Mouse (Mus musculus) embryonic facial prominence, embryonic 15.5 days (tissue): ENCODE data around the gene Nrxn2. TPM values are rescaled to one million over a fixed set of nuclear protein-coding genes. Genes with fewer than 3 reads are reported as not detected.
A peak's percentile ranks its signal among the peaks of the same experiment; 100 is the strongest.

ENCODE experiments used
- ATAC-seq: fragments of 200-750 bp; cut with Nextera tagmentation; 2 replicates; pipeline ENCODE4 v1.8.0; 2017; ENCODE audit warnings: low read depth, moderate TSS enrichment; ENCODE audit not compliant: insufficient number of reproducible peaks, low FRiP score, low TSS enrichment
- H3K27ac ChIP-seq: fragments of 300-500 bp; sonication (generic); replicated peaks from 2 replicates; pipeline ENCODE4 v1.5.1; 2015; ENCODE audit warnings: mild to moderate bottlenecking, inconsistent platforms
- H3K27me3 ChIP-seq: fragments of 300-500 bp; sonication (generic); 2 replicates; pipeline ENCODE4 v1.6.1; 2015; ENCODE audit warnings: inconsistent platforms
- H3K36me3 ChIP-seq: fragments of 300-500 bp; sonication (generic); 2 replicates; pipeline ENCODE4 v1.6.1; 2015; ENCODE audit warnings: mild to moderate bottlenecking, inconsistent platforms
- H3K4me1 ChIP-seq: fragments of 300-500 bp; sonication (generic); 2 replicates; pipeline ENCODE4 v1.6.1; 2015; ENCODE audit warnings: inconsistent platforms
- H3K4me2 ChIP-seq: fragments of 300-500 bp; sonication (generic); replicated peaks from 2 replicates; pipeline ENCODE4 v1.6.1; 2015; ENCODE audit warnings: mild to moderate bottlenecking, inconsistent platforms
- H3K4me3 ChIP-seq: fragments of 300-500 bp; sonication (generic); replicated peaks from 2 replicates; pipeline ENCODE4 v1.5.1; 2015; ENCODE audit warnings: mild to moderate bottlenecking, inconsistent platforms
- H3K9ac ChIP-seq: fragments of 300-500 bp; sonication (generic); 2 replicates; pipeline ENCODE4 v1.6.1; 2015; ENCODE audit warnings: inconsistent platforms
- H3K9me3 ChIP-seq: fragments of 300-500 bp; sonication (generic); replicated peaks from 2 replicates; pipeline ENCODE4 v1.6.1; 2016; ENCODE audit warnings: inconsistent platforms
- WGBS: fragments of 180-500 bp; shearing (Covaris S2); methylation state at CpG from one replicate; pipeline ENCODE4 v1.1.7; 2015; 5-methylcytosine and 5-hydroxymethylcytosine counted together
- polyA plus RNA-seq: library from polyadenylated mRNA; unstranded; fragments of >200 nt; fragmentation: Nextera tagmentation; extraction: Ambion mirVana; gene quantifications from 2 replicates; pipeline ENCODE4 v1.2.1, GENCODE M21; 2015

The Nrxn2 gene
- polyA plus RNA-seq, 1 experiment from 2014 or later: 1.8 TPM

GRCm38 (mm10) chr19:6478566-6478965, 60.0 kb downstream of the Nrxn2 start:
- no peak overlapping the region for H3K27ac ChIP-seq
- no peaks in the 10 kb centered on the region for H3K9me3 ChIP-seq
- no peaks in the 10 kb centered on the region for H3K36me3 ChIP-seq
- H3K4me1 ChIP-seq: 0 out of 2 replicates have a peak, but pooled peaks cover 2% of the 10 kb centered on the region
- H3K4me3 ChIP-seq: no peak overlapping the region
- WGBS: 83% methylated on average over 2 of the region's 2 CpGs
- no peak for ATAC-seq
- H3K27me3 ChIP-seq: no peaks in the 10 kb centered on the region; the same call in 1 of the 2 replicates
- H3K9ac ChIP-seq: no peak overlapping the region
- H3K4me2 ChIP-seq: no peak overlapping the region

- 75% methylated on average over 6 of the region's 6 CpGs for WGBS
- H3K4me3 ChIP-seq: no peak overlapping the region
Measured at GRCm38 (mm10) chr19:6482886-6483285, 64.4 kb downstream of the Nrxn2 start.

GRCm38 (mm10) chr19:6485059-6485630, 66.6 kb downstream of the Nrxn2 start:
- ATAC-seq: no peak
- no peak overlapping the region for H3K4me2 ChIP-seq
- no peaks in the 10 kb centered on the region for H3K9me3 ChIP-seq
- 76% methylated on average over 13 of the region's 13 CpGs for WGBS
- H3K36me3 ChIP-seq: no peaks in the 10 kb centered on the region
- no peak overlapping the region for H3K4me3 ChIP-seq
- no peak overlapping the region for H3K27ac ChIP-seq
- no peak overlapping the region for H3K9ac ChIP-seq
- no peaks in the 10 kb centered on the region for H3K4me1 ChIP-seq
- peaks cover 3% of the 10 kb centered on the region for H3K27me3 ChIP-seq

More at GRCm38 (mm10) chr19:6482886-6483285, 64.4 kb downstream of the Nrxn2 start:
- H3K27me3 ChIP-seq: no peaks in the 10 kb centered on the region; the same call in 1 of the 2 replicates
- H3K4me2 ChIP-seq: no peak overlapping the region
- H3K36me3 ChIP-seq: no peaks in the 10 kb centered on the region
- no peaks in the 10 kb centered on the region for H3K9me3 ChIP-seq
- H3K27ac ChIP-seq: no peak overlapping the region
- no peak for ATAC-seq
- H3K4me1 ChIP-seq: no peaks in the 10 kb centered on the region
- H3K9ac ChIP-seq: no peak overlapping the region

GRCm38 (mm10) chr19:6489030-6489429, 70.5 kb downstream of the Nrxn2 start:
- no peak overlapping the region for H3K9ac ChIP-seq
- H3K27ac ChIP-seq: no peak overlapping the region
- no peaks in the 10 kb centered on the region for H3K36me3 ChIP-seq
- H3K9me3 ChIP-seq: no peaks in the 10 kb centered on the region
- H3K27me3 ChIP-seq: peaks cover 37% of the 10 kb centered on the region
- 1% methylated on average over 4 of the region's 4 CpGs for WGBS
- H3K4me1 ChIP-seq: no peaks in the 10 kb centered on the region
- H3K4me2 ChIP-seq: no peak overlapping the region
- ATAC-seq: no peak
- H3K4me3 ChIP-seq: no peak overlapping the region

- no peak overlapping the region for H3K4me2 ChIP-seq
- 71% methylated on average over 8 of the region's 8 CpGs for WGBS
- H3K27me3 ChIP-seq: peaks cover 62% of the 10 kb centered on the region
- no peaks in the 10 kb centered on the region for H3K36me3 ChIP-seq
- H3K9ac ChIP-seq: no peak overlapping the region
- H3K4me1 ChIP-seq: no peaks in the 10 kb centered on the region
- no peak overlapping the region for H3K4me3 ChIP-seq
- H3K9me3 ChIP-seq: no peaks in the 10 kb centered on the region
- no peak overlapping the region for H3K27ac ChIP-seq
- ATAC-seq: no peak
Measured at GRCm38 (mm10) chr19:6491538-6491937, 73.0 kb downstream of the Nrxn2 start.

- H3K27me3 ChIP-seq: peaks cover 66% of the 10 kb centered on the region
Measured at GRCm38 (mm10) chr19:6492124-6492523, 73.6 kb downstream of the Nrxn2 start.

GRCm38 (mm10) chr19:6493219-6493618, 74.7 kb downstream of the Nrxn2 start:
- H3K4me1 ChIP-seq: peaks cover 7% of the 10 kb centered on the region
- no peaks in the 10 kb centered on the region for H3K9me3 ChIP-seq
- peaks cover 73% of the 10 kb centered on the region for H3K27me3 ChIP-seq
- H3K4me3 ChIP-seq: no peak overlapping the region
- no peak for ATAC-seq
- no peaks in the 10 kb centered on the region for H3K36me3 ChIP-seq
- no peak overlapping the region for H3K9ac ChIP-seq
- 75% methylated on average over 7 of the region's 7 CpGs for WGBS
- no peak overlapping the region for H3K4me2 ChIP-seq
- H3K27ac ChIP-seq: no peak overlapping the region

More at GRCm38 (mm10) chr19:6492124-6492523, 73.6 kb downstream of the Nrxn2 start:
- H3K9me3 ChIP-seq: no peaks in the 10 kb centered on the region
- no peaks in the 10 kb centered on the region for H3K36me3 ChIP-seq
- no peak for ATAC-seq
- H3K4me1 ChIP-seq: no peaks in the 10 kb centered on the region
- H3K4me3 ChIP-seq: no peak overlapping the region
- H3K4me2 ChIP-seq: no peak overlapping the region
- 21% methylated on average over 12 of the region's 12 CpGs for WGBS
- no peak overlapping the region for H3K9ac ChIP-seq
- H3K27ac ChIP-seq: no peak overlapping the region

- ATAC-seq: no peak
- Histone ChIP-seq H3K9ac (no peak overlapping the region), H3K27me3 (peaks cover 81% of the 10 kb centered on the region), H3K27ac (no peak overlapping the region), H3K4me1 (peaks cover 11% of the 10 kb centered on the region), H3K4me2 (no peak overlapping the region), H3K4me3 (no peak overlapping the region), H3K9me3 (no peaks in the 10 kb centered on the region), H3K36me3 (no peaks in the 10 kb centered on the region)
- 63% methylated on average over 7 of the region's 7 CpGs for whole genome bisulfite sequencing
Measured at GRCm38 (mm10) chr19:6494032-6494431, 75.5 kb downstream of the Nrxn2 start.

GRCm38 (mm10) chr19:6494504-6495170, 76.1 kb downstream of the Nrxn2 start:
- Histone ChIP-seq H3K36me3 (no peaks in the 10 kb centered on the region), H3K27me3 (peaks cover 87% of the 10 kb centered on the region), H3K4me1 (peaks cover 11% of the 10 kb centered on the region), H3K27ac (no peak overlapping the region), H3K9ac (no peak overlapping the region), H3K4me3 (no peak overlapping the region), H3K9me3 (no peaks in the 10 kb centered on the region), H3K4me2 (no peak overlapping the region)
- ATAC-seq: no peak
- 55% methylated on average over 18 of the region's 18 CpGs for WGBS

- H3K4me1 ChIP-seq: peaks cover 11% of the 10 kb centered on the region
- H3K27ac ChIP-seq: no peak overlapping the region
- 33% methylated on average over 8 of the region's 8 CpGs for WGBS
- ATAC-seq: no peak
- H3K4me3 ChIP-seq: no peak overlapping the region
- H3K9me3 ChIP-seq: no peaks in the 10 kb centered on the region
- H3K9ac ChIP-seq: no peak overlapping the region
- H3K27me3 ChIP-seq: peaks cover 89% of the 10 kb centered on the region
- no peak overlapping the region for H3K4me2 ChIP-seq
- no peaks in the 10 kb centered on the region for H3K36me3 ChIP-seq
Measured at GRCm38 (mm10) chr19:6495714-6496113, 77.2 kb downstream of the Nrxn2 start.

GRCm38 (mm10) chr19:6496462-6497149, 78.1 kb downstream of the Nrxn2 start:
- no peak for ATAC-seq
- WGBS: 11% methylated on average over 6 of the region's 6 CpGs
- H3K4me3 ChIP-seq: 0 out of 2 replicates have a peak overlapping the region, but pooled peaks have one; percentile 15
- no peaks in the 10 kb centered on the region for H3K9me3 ChIP-seq
- H3K4me1 ChIP-seq: peaks cover 11% of the 10 kb centered on the region
- H3K27me3 ChIP-seq: peaks cover 91% of the 10 kb centered on the region
- H3K9ac ChIP-seq: no peak overlapping the region
- no peak overlapping the region for H3K27ac ChIP-seq
- H3K4me2 ChIP-seq: peak overlapping the region; percentile 93; the same call in 1 of the 2 replicates
- H3K36me3 ChIP-seq: no peaks in the 10 kb centered on the region
